Mouse (Mus musculus) urinary bladder, postnatal 25 days (tissue): Measurements from ENCODE around the gene Deaf1.

Experiments
- DNase-seq: peaks from one replicate; pipeline ENCODE4 v3.0.0; 2022; ENCODE audit warnings: low spot score

Gene Deaf1

GRCm38 (mm10) chr7:141297926-141298650 is 29.4 kb downstream of the Deaf1 start:
- DNase-seq: no peak

- no peak for DNase-seq
Observed at GRCm38 (mm10) chr7:141294479-141294878, 33.0 kb downstream of the Deaf1 start.

- DNase-seq: no peak
Observed at GRCm38 (mm10) chr7:141293852-141294471, 33.5 kb downstream of the Deaf1 start.

GRCm38 (mm10) chr7:141292583-141293388 is 34.7 kb downstream of the Deaf1 start:
- no peak for DNase-seq

GRCm38 (mm10) chr7:141291921-141292582 is 35.4 kb downstream of the Deaf1 start, which contains the start of gene Drd4:
TSS of gene Drd4 (plus strand) at chr7:141292006.
- no peak for DNase-seq

- DNase-seq: no peak
Observed at GRCm38 (mm10) chr7:141288042-141288441, 39.4 kb downstream of the Deaf1 start.

GRCm38 (mm10) chr7:141282756-141283155 is 44.7 kb downstream of the Deaf1 start:
- no peak for DNase-seq

- DNase-seq: no peak
Observed at GRCm38 (mm10) chr7:141281442-141281841, 46.0 kb downstream of the Deaf1 start.

- DNase-seq: no peak
Observed at GRCm38 (mm10) chr7:141278766-141279590, 48.5 kb downstream of the Deaf1 start, which contains the start of gene Sct. TSS of gene Sct (minus strand) at chr7:141279133.

- no peak for DNase-seq
Observed at GRCm38 (mm10) chr7:141277701-141278678, 49.5 kb downstream of the Deaf1 start.

GRCm38 (mm10) chr7:141276546-141276945 is 50.9 kb downstream of the Deaf1 start, which contains the start of gene Cdhr5:
TSS of gene Cdhr5 (minus strand) at chr7:141276786.
- no peak for DNase-seq

GRCm38 (mm10) chr7:141275356-141275755 is 52.1 kb downstream of the Deaf1 start:
- DNase-seq: no peak

- DNase-seq: no peak
Observed at GRCm38 (mm10) chr7:141270631-141271030, 56.9 kb downstream of the Deaf1 start.

GRCm38 (mm10) chr7:141269273-141269545 is 58.3 kb downstream of the Deaf1 start:
- DNase-seq: no peak

- DNase-seq: no peak
Observed at GRCm38 (mm10) chr7:141268466-141269272, 58.8 kb downstream of the Deaf1 start.

GRCm38 (mm10) chr7:141265739-141266561 is 61.5 kb downstream of the Deaf1 start, which contains the start of gene Irf7:
TSS of gene Irf7 (minus strand) at chr7:141266481.
- DNase-seq: peak; percentile 54

- DNase-seq: no peak
Observed at GRCm38 (mm10) chr7:141265411-141265738, 62.1 kb downstream of the Deaf1 start.

- no peak for DNase-seq
Observed at GRCm38 (mm10) chr7:141264761-141265410, 62.6 kb downstream of the Deaf1 start.
